15 mouse cellular contexts compared by ENCODE assay signal in the genomic region with DNA sequence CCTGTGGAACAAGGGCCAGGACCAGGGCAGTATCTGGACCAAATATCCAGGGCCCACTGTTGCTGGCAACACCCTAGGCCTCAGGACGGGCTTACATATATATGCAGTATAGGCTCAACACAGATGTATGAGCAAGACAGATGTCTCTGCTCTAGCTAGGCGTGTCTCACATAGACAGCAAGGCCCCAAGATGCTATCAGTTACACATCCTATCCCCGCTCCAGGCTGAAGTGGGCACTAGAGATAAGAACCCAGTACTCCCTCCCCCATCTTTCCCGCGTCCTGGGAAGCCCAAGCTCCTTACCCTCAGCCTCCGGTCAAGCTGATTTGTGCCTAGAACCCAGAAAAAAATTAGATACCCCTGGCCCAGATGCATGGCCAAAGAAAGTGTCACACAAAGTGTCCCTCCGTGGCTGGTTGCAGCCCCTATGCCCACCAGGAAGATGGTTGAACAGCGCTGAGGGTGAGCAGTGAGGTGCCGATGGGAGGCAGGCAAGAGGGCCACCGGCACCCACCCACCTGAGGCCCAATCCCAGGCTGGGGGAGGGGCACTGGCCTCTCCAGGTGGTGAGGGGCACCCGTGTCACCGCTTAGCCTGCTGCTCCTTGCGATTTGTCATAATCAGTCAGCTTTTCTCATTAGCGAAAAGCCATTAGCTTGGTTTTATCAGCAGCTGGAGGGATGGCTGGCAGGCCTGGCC.
A peak's percentile ranks its signal among the peaks of the same experiment; 100 is the strongest.
DNase-seq lines count a peak whose midpoint lies in the region; ATAC-seq and TF ChIP-seq lines count a peak whose summit lies in the region.
"Had no signal": no experiment of that assay in that cellular context is flagged by ENCODE, and none has a peak within 500 bp of the region (broad histone marks: within the 10 kb centered on the region; RNA-seq: fewer than 3 reads in every experiment).

No protein-coding gene starts in this region.

- WGBS in heart, embryonic 13.5 days = 21% methylated on average over 14 of the region's 14 CpGs
- WGBS in hindbrain, embryonic 13.5 days = 63% methylated on average over 14 of the region's 14 CpGs
- WGBS in liver, embryonic 16.5 days (ENCODE audit: insufficient replicate concordance) = 27% methylated on average over 14 of the region's 14 CpGs

- no peak for TF ChIP-seq CTCF in ES-Bruce4 (IDR thresholded peaks at IDR 0.05; ENCODE audit: low read depth, low read length)

- H3K4me3 ChIP-seq in heart, embryonic 13.5 days = no peak overlapping the region
- peak overlapping the region; percentile 50 for H3K4me3 ChIP-seq in ES-Bruce4 (ENCODE audit: low read depth, low read length)
- no peak overlapping the region for H3K4me3 ChIP-seq in hindbrain, embryonic 13.5 days
- peak overlapping the region; percentile 17; the same call in 1 of the 2 replicates for H3K4me3 ChIP-seq in liver, embryonic 16.5 days (ENCODE audit: low read depth, low read length)
- H3K4me3 ChIP-seq: limb, embryonic 15.5 days had no signal

- H3K4me2 ChIP-seq in heart, embryonic 13.5 days = peak overlapping the region; percentile 43
- H3K4me2 ChIP-seq in hindbrain, embryonic 13.5 days = no peak overlapping the region
- H3K4me2 ChIP-seq in liver, embryonic 16.5 days (ENCODE audit: low read depth, low read length) = peak overlapping the region; percentile 49; the same call in 1 of the 2 replicates
- H3K4me2 ChIP-seq: limb, embryonic 15.5 days had no signal

- TF ChIP-seq EP300 in ES-Bruce4 (IDR thresholded peaks at IDR 0.05; ENCODE audit: insufficient read depth, low read depth, low read length) = no peak

- intact Hi-C loops in heart, postnatal 36 days (cut with DNase I) = no loop called here
- intact Hi-C loops in gastrocnemius, postnatal 36 days (cut with DNase I) = no loop called here

- H3K9ac ChIP-seq in heart, embryonic 13.5 days = no peak overlapping the region
- peak overlapping the region; percentile 54; the same call in 1 of the 2 replicates for H3K9ac ChIP-seq in ES-Bruce4 (ENCODE audit: low read depth, poor library complexity, severe bottlenecking)
- no peak overlapping the region for H3K9ac ChIP-seq in hindbrain, embryonic 13.5 days
- peak overlapping the region; percentile 30; the same call in 1 of the 2 replicates for H3K9ac ChIP-seq in liver, embryonic 16.5 days (ENCODE audit: low read depth, low read length)
- H3K9ac ChIP-seq: limb, embryonic 15.5 days had no signal

- no peak for DNase-seq in heart, postnatal 36 days
- DNase-seq in kidney, adult 18-20 months = no peak
- no peak for DNase-seq in gastrocnemius, postnatal 36 days
- DNase-seq in embryo, embryonic 10.5 days (ENCODE audit: low spot score) = no peak
- DNase-seq: gastrocnemius, postnatal 25 days; kidney, postnatal 36 days; layer of hippocampus, postnatal 36 days; thymus, postnatal 14 days had no signal

- TF ChIP-seq POLR2A in ES-Bruce4 (IDR thresholded peaks at IDR 0.05; ENCODE audit: insufficient read depth, low read length) = no peak

- no peak for ATAC-seq in heart, embryonic 13.5 days (ENCODE audit: extremely low read depth, insufficient number of reproducible peaks, low FRiP score, low TSS enrichment)
- 0 out of 2 replicates have a peak, but pooled peaks have one; percentile 23 for ATAC-seq in hindbrain, embryonic 13.5 days (ENCODE audit: low FRiP score)
- peak; percentile 93 for ATAC-seq in liver, embryonic 16.5 days (ENCODE audit: low read depth)
- ATAC-seq: midbrain, embryonic 16.5 days; Patski had no signal

- peaks cover 64% of the 10 kb centered on the region for H3K27me3 ChIP-seq in heart, embryonic 13.5 days (replicated peaks)
- no peaks in the 10 kb centered on the region for H3K27me3 ChIP-seq in ES-Bruce4 (ENCODE audit: control insufficient read depth, insufficient read depth, low read length, poor library complexity, severe bottlenecking)
- peaks cover 77% of the 10 kb centered on the region for H3K27me3 ChIP-seq in hindbrain, embryonic 13.5 days
- peaks cover 10% of the 10 kb centered on the region for H3K27me3 ChIP-seq in liver, embryonic 16.5 days (ENCODE audit: control insufficient read depth, insufficient read depth, low read depth, low read length)

- H3K4me1 ChIP-seq in heart, embryonic 13.5 days = peaks cover 17% of the 10 kb centered on the region
- H3K4me1 ChIP-seq in ES-Bruce4 (ENCODE audit: control insufficient read depth, insufficient read depth, low read length) = peaks cover 6% of the 10 kb centered on the region
- H3K4me1 ChIP-seq in hindbrain, embryonic 13.5 days (replicated peaks) = peaks cover 35% of the 10 kb centered on the region
- H3K4me1 ChIP-seq in liver, embryonic 16.5 days (ENCODE audit: control insufficient read depth, low read depth, low read length) = peaks cover 15% of the 10 kb centered on the region

- H3K27ac ChIP-seq in heart, embryonic 13.5 days (replicated peaks) = no peak overlapping the region
- H3K27ac ChIP-seq in ES-Bruce4 (ENCODE audit: insufficient read depth, low read length) = no peak overlapping the region
- no peak overlapping the region for H3K27ac ChIP-seq in hindbrain, embryonic 13.5 days
- no peak overlapping the region for H3K27ac ChIP-seq in liver, embryonic 16.5 days (ENCODE audit: low read length)
- H3K27ac ChIP-seq: limb, embryonic 15.5 days had no signal

- no peaks in the 10 kb centered on the region for H3K36me3 ChIP-seq in heart, embryonic 13.5 days
- no peaks in the 10 kb centered on the region for H3K36me3 ChIP-seq in ES-Bruce4 (ENCODE audit: control insufficient read depth, insufficient read depth, low read length, poor library complexity, severe bottlenecking)
- H3K36me3 ChIP-seq in hindbrain, embryonic 13.5 days = no peaks in the 10 kb centered on the region
- H3K36me3 ChIP-seq in liver, embryonic 16.5 days (ENCODE audit: control insufficient read depth, insufficient read depth) = no peaks in the 10 kb centered on the region
- H3K36me3 ChIP-seq: limb, embryonic 15.5 days had no signal

- no peaks in the 10 kb centered on the region for H3K9me3 ChIP-seq in heart, embryonic 13.5 days
- H3K9me3 ChIP-seq in ES-Bruce4 (replicated peaks; ENCODE audit: control insufficient read depth, insufficient read depth, low read length, poor library complexity, severe bottlenecking) = no peaks in the 10 kb centered on the region
- H3K9me3 ChIP-seq in hindbrain, embryonic 13.5 days = no peaks in the 10 kb centered on the region
- no peaks in the 10 kb centered on the region for H3K9me3 ChIP-seq in liver, embryonic 16.5 days (replicated peaks; ENCODE audit: control insufficient read depth, low read length)
- H3K9me3 ChIP-seq: limb, embryonic 15.5 days had no signal

Comparison
In these comparisons a context has a peak if more than half of its experiments do, and no peak if none do; other contexts are left out.
1. H3K4me3 ChIP-seq: peak in ES-Bruce4 (single experiment) and liver, embryonic 16.5 days (single experiment); none in heart, embryonic 13.5 days (single experiment) and hindbrain, embryonic 13.5 days (single experiment).
2. H3K9ac ChIP-seq: peak in ES-Bruce4 (single experiment) and liver, embryonic 16.5 days (single experiment); none in heart, embryonic 13.5 days (single experiment) and hindbrain, embryonic 13.5 days (single experiment).